Comparison of ENCODE assay signal across 8 mouse cellular contexts in the genomic region with DNA sequence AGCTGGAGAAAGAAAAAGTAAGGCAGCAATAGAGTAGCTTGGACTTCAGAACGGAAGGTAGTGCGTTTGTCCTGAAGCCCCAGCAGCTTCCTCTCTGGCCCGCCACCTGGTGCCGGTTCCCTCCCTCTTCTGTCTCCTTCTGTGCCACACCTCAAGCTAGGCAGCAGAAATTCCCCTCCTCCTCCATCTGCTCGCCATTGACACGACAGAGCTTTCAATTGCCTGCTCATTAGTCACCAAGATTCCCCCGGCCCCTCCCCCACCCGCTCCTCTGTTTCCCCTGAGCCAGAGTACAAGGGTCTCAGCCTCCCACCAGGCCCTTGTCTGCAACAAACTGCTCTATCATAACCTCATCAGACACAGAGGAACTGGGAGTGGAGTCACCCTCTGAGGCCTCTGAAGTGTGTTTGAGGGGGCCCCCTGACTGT. TPM values are rescaled to one million over a fixed set of nuclear protein-coding genes. Genes with fewer than 3 reads are reported as not detected.
DNase-seq lines count a peak whose midpoint lies in the region; ATAC-seq and TF ChIP-seq lines count a peak whose summit lies in the region.

No protein-coding gene starts in this region.

- H3K9ac ChIP-seq in lung, embryonic 14.5 days: no peak overlapping the region
- no peak overlapping the region for H3K9ac ChIP-seq in stomach, postnatal 0 days (ENCODE audit: low read length)

- WGBS in lung, embryonic 14.5 days: 6% methylated on average over 8 of the region's 8 CpGs
- WGBS in stomach, postnatal 0 days: 36% methylated on average over 8 of the region's 8 CpGs

- H3K36me3 ChIP-seq in lung, embryonic 14.5 days (ENCODE audit: insufficient read depth): no peaks in the 10 kb centered on the region
- H3K36me3 ChIP-seq in stomach, postnatal 0 days (ENCODE audit: control insufficient read depth, insufficient read depth, low read length): no peaks in the 10 kb centered on the region

- H3K4me3 ChIP-seq in lung, embryonic 14.5 days (ENCODE audit: low read depth, low read length): no peak overlapping the region
- no peak overlapping the region for H3K4me3 ChIP-seq in stomach, postnatal 0 days (ENCODE audit: low read depth, low read length)
- H3K4me3 ChIP-seq in gastrocnemius, adult 2 months: no peak overlapping the region

- H3K9me3 ChIP-seq in lung, embryonic 14.5 days (ENCODE audit: low read depth, low read length): no peaks in the 10 kb centered on the region
- H3K9me3 ChIP-seq in stomach, postnatal 0 days (ENCODE audit: control insufficient read depth, low read length): no peaks in the 10 kb centered on the region

- H3K4me1 ChIP-seq in lung, embryonic 14.5 days (ENCODE audit: insufficient read depth): peaks cover 22% of the 10 kb centered on the region
- peaks cover 4% of the 10 kb centered on the region; the same call in 1 of the 2 replicates for H3K4me1 ChIP-seq in stomach, postnatal 0 days (replicated peaks; ENCODE audit: control insufficient read depth, insufficient read depth)

- intact Hi-C loops in gastrocnemius, adult 2 months (cut with DNase I): no loop called here

- H3K27ac ChIP-seq in lung, embryonic 14.5 days (ENCODE audit: low read depth): peak overlapping the region; percentile 15; the same call in 1 of the 2 replicates
- H3K27ac ChIP-seq in stomach, postnatal 0 days (replicated peaks): peak overlapping the region; percentile 35; the same call in 1 of the 2 replicates
- no peak overlapping the region for H3K27ac ChIP-seq in gastrocnemius, adult 2 months

- no peak; the same call in 1 of the 2 replicates for TF ChIP-seq CTCF in lung, embryonic 14.5 days (IDR thresholded peaks at IDR 0.05; ENCODE audit: low read depth)
- TF ChIP-seq CTCF in stomach, postnatal 0 days (IDR thresholded peaks at IDR 0.05; ENCODE audit: low read depth): peak; percentile 50
- TF ChIP-seq CTCF in gastrocnemius, adult 2 months (IDR thresholded peaks at IDR 0.05): no peak

- DNase-seq in A20 (ENCODE audit: low read depth, low spot score) (peak; percentile 67), NIH3T3 (ENCODE audit: low read depth) (peak; percentile 25)
- DNase-seq in lung, embryonic 14.5 days: peak; percentile 48
- DNase-seq in stomach, postnatal 0 days (ENCODE audit: low spot score): peak; percentile 71
- DNase-seq in layer of hippocampus, adult 9-11 months: no peak
- no peak for DNase-seq in gastrocnemius, adult 2 months

- H3K4me2 ChIP-seq in lung, embryonic 14.5 days: 0 out of 2 replicates have a peak overlapping the region, but pooled peaks have one; percentile 1
- no peak overlapping the region for H3K4me2 ChIP-seq in stomach, postnatal 0 days (replicated peaks; ENCODE audit: low read depth)

- no peak for TF ChIP-seq EP300 in stomach, postnatal 0 days (optimal IDR thresholded peaks at IDR 0.05)

- H3K27me3 ChIP-seq in lung, embryonic 14.5 days (ENCODE audit: insufficient read depth, low read length): no peaks in the 10 kb centered on the region
- no peaks in the 10 kb centered on the region for H3K27me3 ChIP-seq in stomach, postnatal 0 days (ENCODE audit: control insufficient read depth, insufficient read depth, low read length)

- peak; percentile 72 to 92 for ATAC-seq in hematopoietic stem cell, adult 5-6 weeks (replicated peaks in 1 of 2; ENCODE audit: insufficient read depth in 1 of 2, low FRiP score in 2 of 2, low TSS enrichment in 1 of 2, low read depth in 1 of 2, poor library complexity in 2 of 2, severe bottlenecking in 2 of 2)
- peak; percentile 57; the same call in 1 of the 2 replicates for ATAC-seq in lung, embryonic 14.5 days (ENCODE audit: insufficient read depth)
- ATAC-seq in stomach, postnatal 0 days (ENCODE audit: low FRiP score, low TSS enrichment): peak; percentile 69
- ATAC-seq in erythroid progenitor cell, adult 5-6 weeks (replicated peaks; ENCODE audit: low FRiP score, poor library complexity, severe bottlenecking): no peak

RNA-seq across cellular contexts. Expression of a gene that starts 48.1 kb away (rescaled TPM):
- not detected in 2 replicates for total RNA-seq in hematopoietic stem cell, adult 5-6 weeks (2017)
- not detected in 2 replicates for polyA plus RNA-seq in lung, embryonic 14.5 days (2014; fragmentation: Nextera tagmentation; extraction: Ambion mirVana)
- polyA plus RNA-seq in stomach, postnatal 0 days (2015; fragmentation: Nextera tagmentation; extraction: Ambion mirVana): not detected in 2 replicates
- total RNA-seq in erythroid progenitor cell, adult 5-6 weeks (2015; ENCODE audit: low replicate concordance): not detected in 2 replicates
- total RNA-seq in erythroid progenitor cell, adult 5-6 weeks (2017; ENCODE audit: low replicate concordance): not detected in 2 replicates
- total RNA-seq in gastrocnemius, adult 2 months (2021): not detected

Comparison
In these comparisons a context has a peak if more than half of its experiments do, and no peak if none do; other contexts are left out.
1. DNase-seq: peak in A20 (single experiment), NIH3T3 (single experiment), lung, embryonic 14.5 days (single experiment) and stomach, postnatal 0 days (single experiment); none in layer of hippocampus, adult 9-11 months (single experiment) and gastrocnemius, adult 2 months (single experiment).